Mouse (Mus musculus) neural tube, embryonic 13.5 days (tissue): Measurements from ENCODE around the gene Lrrn4. TPM values are rescaled to one million over a fixed set of nuclear protein-coding genes. Genes with fewer than 3 reads are reported as not detected.

Experiments used
- polyA plus RNA-seq: library from polyadenylated mRNA; unstranded; fragments of >200 nt; fragmentation: Nextera tagmentation; extraction: Ambion mirVana; gene quantifications from 2 replicates; pipeline ENCODE4 v1.2.1, GENCODE M21; 2015

Lrrn4 gene
- polyA plus RNA-seq, 1 experiment from 2014 or later = 0.11 TPM

Other genes with a start within 250 kb of the Lrrn4 start
- gene Shld1, start 194.0 kb downstream of the Lrrn4 start, polyA plus RNA-seq = 21.5 and 24.7 TPM in 2 replicates
- gene Chgb, start 99.6 kb downstream of the Lrrn4 start, polyA plus RNA-seq = 54.9 and 57.5 TPM in 2 replicates
- gene Trmt6, start 64.8 kb downstream of the Lrrn4 start, polyA plus RNA-seq = 19.4 and 25.0 TPM in 2 replicates
- gene Mcm8, start 64.8 kb downstream of the Lrrn4 start, polyA plus RNA-seq = 5.2 and 7.0 TPM in 2 replicates
- 20.8 and 21.8 TPM in 2 replicates for gene Crls1, start 34.2 kb downstream of the Lrrn4 start, polyA plus RNA-seq
- 0.65 TPM in 1 of 2 replicates, not detected in the other for gene Fermt1, start 65.0 kb upstream of the Lrrn4 start, polyA plus RNA-seq